Mouse (Mus musculus): ENCODE measurements around the gene Mapk1. TPM values are rescaled to one million over a fixed set of nuclear protein-coding genes. Genes with fewer than 3 reads are reported as not detected.
"Not testable (repeated sequence)": the region's sequence is repeated elsewhere in the genome, so short reads cannot be mapped to it uniquely, and the experiment has no call there.

Gene Mapk1
- polyA plus RNA-seq, 1 experiment from 2014 or later: 149 TPM

GRCm38 (mm10) chr16:16988842-16989241, 5.7 kb downstream of the Mapk1 start:
- Histone ChIP-seq H3K27me3 (ENCODE audit: insufficient read depth, low read length) (no peaks in the 10 kb centered on the region), H3K4me2 (ENCODE audit: low read length) (no peak overlapping the region), H3K9ac (ENCODE audit: low read depth, low read length) (no peak overlapping the region), H3K36me3 (ENCODE audit: insufficient read depth, low read length) (no peaks in the 10 kb centered on the region), H3K9me3 (replicated peaks; ENCODE audit: low read length) (no peaks in the 10 kb centered on the region), H3K4me1 (replicated peaks; ENCODE audit: insufficient read depth, low read length) (peaks cover 13% of the 10 kb centered on the region), H3K4me3 (replicated peaks; ENCODE audit: low read depth, low read length) (no peak overlapping the region), H3K27ac (no peak overlapping the region)
- DNase-seq (ENCODE audit: low spot score): no peak
- TF ChIP-seq CTCF (IDR thresholded peaks at IDR 0.05; ENCODE audit: low read depth): no peak
- ATAC-seq (replicated peaks; ENCODE audit: low FRiP score, low read depth): no peak
- 89% methylated on average over 5 of the region's 5 CpGs for WGBS

GRCm38 (mm10) chr16:16990021-16990420, 6.8 kb downstream of the Mapk1 start:
- Histone ChIP-seq H3K27ac (no peak overlapping the region), H3K4me2 (ENCODE audit: low read length) (no peak overlapping the region), H3K27me3 (ENCODE audit: insufficient read depth, low read length) (no peaks in the 10 kb centered on the region), H3K36me3 (ENCODE audit: insufficient read depth, low read length) (no peaks in the 10 kb centered on the region), H3K9ac (ENCODE audit: low read depth, low read length) (no peak overlapping the region), H3K4me3 (replicated peaks; ENCODE audit: low read depth, low read length) (no peak overlapping the region), H3K4me1 (replicated peaks; ENCODE audit: insufficient read depth, low read length) (peaks cover 13% of the 10 kb centered on the region), H3K9me3 (replicated peaks; ENCODE audit: low read length) (no peaks in the 10 kb centered on the region)
- WGBS: 58% methylated on average over 4 of the region's 4 CpGs
- DNase-seq (ENCODE audit: low spot score): no peak
- no peak for ATAC-seq (replicated peaks; ENCODE audit: low FRiP score, low read depth)
- no peak for TF ChIP-seq CTCF (IDR thresholded peaks at IDR 0.05; ENCODE audit: low read depth)

GRCm38 (mm10) chr16:16994426-16995052, 11.4 kb downstream of the Mapk1 start:
- no peak for TF ChIP-seq CTCF (IDR thresholded peaks at IDR 0.05; ENCODE audit: low read depth)
- no peak for ATAC-seq (replicated peaks; ENCODE audit: low FRiP score, low read depth)
- Histone ChIP-seq H3K27me3 (ENCODE audit: insufficient read depth, low read length) (no peaks in the 10 kb centered on the region), H3K4me2 (ENCODE audit: low read length) (no peak overlapping the region), H3K9ac (ENCODE audit: low read depth, low read length) (no peak overlapping the region), H3K27ac (no peak overlapping the region), H3K9me3 (replicated peaks; ENCODE audit: low read length) (no peaks in the 10 kb centered on the region), H3K4me1 (replicated peaks; ENCODE audit: insufficient read depth, low read length) (peaks cover 5% of the 10 kb centered on the region; the same call in 1 of the 2 replicates), H3K36me3 (ENCODE audit: insufficient read depth, low read length) (no peaks in the 10 kb centered on the region), H3K4me3 (replicated peaks; ENCODE audit: low read depth, low read length) (no peak overlapping the region)
- WGBS: 77% methylated on average over 4 of the region's 4 CpGs
- no peak for DNase-seq (ENCODE audit: low spot score)

DNA sequence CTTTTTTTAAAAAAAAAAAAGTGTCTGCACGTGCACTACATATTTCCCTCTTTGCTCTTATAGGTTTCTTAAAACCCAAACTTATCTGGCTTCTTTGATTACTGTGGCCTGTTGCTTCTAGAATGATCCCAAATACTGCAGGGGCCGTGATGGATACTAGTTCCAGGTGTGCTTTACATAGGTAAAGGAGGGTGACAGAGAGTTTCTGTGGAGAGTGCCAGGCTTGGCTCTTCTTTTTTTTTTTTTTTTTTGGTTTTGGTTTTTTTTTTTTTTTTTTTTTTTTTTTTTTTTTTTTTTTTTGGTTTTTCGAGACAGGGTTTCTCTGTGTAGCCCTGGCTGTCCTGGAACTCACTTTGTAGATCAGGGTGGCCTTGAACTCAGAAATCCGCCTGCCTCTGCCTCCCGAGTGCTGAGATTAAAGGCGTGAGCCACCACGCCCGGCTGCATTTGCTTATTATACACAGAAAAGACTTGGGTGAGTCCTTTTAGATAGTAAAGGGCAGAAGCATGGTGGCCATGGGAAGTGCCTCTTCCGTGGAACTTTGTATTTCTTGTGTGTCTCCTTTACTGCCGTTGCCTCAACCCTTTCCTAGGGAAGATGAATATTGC, 13.0 kb downstream of the Mapk1 start:
- H3K27me3 ChIP-seq (ENCODE audit: insufficient read depth, low read length); H3K9ac ChIP-seq (ENCODE audit: low read depth, low read length); H3K27ac ChIP-seq; H3K4me1 ChIP-seq (replicated peaks; ENCODE audit: insufficient read depth, low read length); H3K4me3 ChIP-seq (replicated peaks; ENCODE audit: low read depth, low read length); DNase-seq (ENCODE audit: low spot score); H3K9me3 ChIP-seq (replicated peaks; ENCODE audit: low read length); H3K36me3 ChIP-seq (ENCODE audit: insufficient read depth, low read length); H3K4me2 ChIP-seq (ENCODE audit: low read length); ATAC-seq (replicated peaks; ENCODE audit: low FRiP score, low read depth): not testable (repeated sequence)
- WGBS: 92% methylated on average over 10 of the region's 10 CpGs

DNA sequence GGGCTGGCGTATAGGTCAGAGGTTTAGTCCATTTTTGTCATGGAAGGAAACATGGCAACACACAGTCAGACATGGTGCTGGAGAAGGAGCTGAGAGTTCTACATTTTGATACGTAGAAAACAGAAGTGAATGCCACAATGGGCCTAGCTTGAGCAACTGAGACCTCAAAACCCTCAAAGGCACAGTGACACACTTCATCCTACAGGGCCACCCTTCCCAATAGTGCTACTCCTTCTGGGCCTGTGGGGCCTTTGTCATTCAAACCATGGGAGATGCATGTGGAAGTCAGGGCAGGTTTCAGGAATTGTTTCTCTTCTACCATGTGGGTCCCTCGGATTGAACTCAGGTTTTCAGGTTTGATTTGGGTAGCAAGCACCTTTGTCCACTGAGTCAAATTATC, 17.9 kb downstream of the Mapk1 start:
- 88% methylated on average over 3 of the region's 3 CpGs for WGBS
- no peak for TF ChIP-seq CTCF (IDR thresholded peaks at IDR 0.05; ENCODE audit: low read depth)
- Histone ChIP-seq H3K4me3 (replicated peaks; ENCODE audit: low read depth, low read length) (no peak overlapping the region), H3K27ac (no peak overlapping the region), H3K27me3 (ENCODE audit: insufficient read depth, low read length) (no peaks in the 10 kb centered on the region), H3K4me2 (ENCODE audit: low read length) (no peak overlapping the region), H3K9ac (ENCODE audit: low read depth, low read length) (no peak overlapping the region), H3K9me3 (replicated peaks; ENCODE audit: low read length) (no peaks in the 10 kb centered on the region), H3K4me1 (replicated peaks; ENCODE audit: insufficient read depth, low read length) (no peaks in the 10 kb centered on the region), H3K36me3 (ENCODE audit: insufficient read depth, low read length) (no peaks in the 10 kb centered on the region)
- ATAC-seq (replicated peaks; ENCODE audit: low FRiP score, low read depth): no peak
- DNase-seq (ENCODE audit: low spot score): no peak

DNA sequence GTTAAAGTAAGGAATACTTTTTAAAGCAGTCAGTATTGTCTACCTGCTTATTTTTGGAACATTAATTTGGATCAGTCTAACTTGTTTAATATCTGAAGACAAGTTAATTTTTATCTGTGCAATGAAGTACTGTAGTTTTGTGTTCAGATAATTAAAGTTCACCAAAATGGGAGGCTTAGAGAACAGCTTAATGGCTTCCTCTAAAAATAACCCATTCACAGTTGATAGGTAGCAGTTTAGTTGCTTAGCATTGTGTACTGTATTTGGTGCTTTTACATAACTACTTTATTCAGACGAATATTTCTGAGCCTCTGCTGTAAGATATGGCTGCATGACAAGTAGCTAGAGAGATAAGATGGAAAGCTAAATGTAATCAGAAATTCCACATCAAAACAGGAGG, 23.9 kb downstream of the Mapk1 start:
- Histone ChIP-seq H3K4me2 (ENCODE audit: low read length) (no peak overlapping the region), H3K36me3 (ENCODE audit: insufficient read depth, low read length) (no peaks in the 10 kb centered on the region), H3K4me3 (replicated peaks; ENCODE audit: low read depth, low read length) (no peak overlapping the region), H3K27ac (no peak overlapping the region), H3K9ac (ENCODE audit: low read depth, low read length) (no peak overlapping the region), H3K27me3 (ENCODE audit: insufficient read depth, low read length) (no peaks in the 10 kb centered on the region), H3K4me1 (replicated peaks; ENCODE audit: insufficient read depth, low read length) (no peaks in the 10 kb centered on the region), H3K9me3 (replicated peaks; ENCODE audit: low read length) (no peaks in the 10 kb centered on the region)
- no peak for DNase-seq (ENCODE audit: low spot score)
- 76% methylated on average over 1 of the region's 1 CpGs for WGBS
- no peak for ATAC-seq (replicated peaks; ENCODE audit: low FRiP score, low read depth)
- TF ChIP-seq CTCF (IDR thresholded peaks at IDR 0.05; ENCODE audit: low read depth): no peak

All from kidney, postnatal 0 days (tissue).